Mouse (Mus musculus) R1 (cell line): ENCODE measurements around the gene Acvr1.

Source experiments
- DNase-seq: peaks from one replicate; pipeline ENCODE4 v3.0.0-alpha.2; 2018; ENCODE audit warnings: low read depth, low spot score

The Acvr1 gene

GRCm38 (mm10) chr2:58415037-58415436 is 151.9 kb downstream of the Acvr1 start:
- DNase-seq = peak; percentile 38

- DNase-seq = no peak
These were observed 157.9 kb downstream of the Acvr1 start for GRCm38 (mm10) chr2:58408926-58409634.

GRCm38 (mm10) chr2:58403481-58403880 is 163.5 kb downstream of the Acvr1 start:
- DNase-seq = no peak

- no peak for DNase-seq
These were observed 178.4 kb downstream of the Acvr1 start for GRCm38 (mm10) chr2:58388601-58389000.

- no peak for DNase-seq
These were observed 186.9 kb downstream of the Acvr1 start for GRCm38 (mm10) chr2:58380020-58380419.

GRCm38 (mm10) chr2:58379475-58379874 is 187.5 kb downstream of the Acvr1 start:
- no peak for DNase-seq

- DNase-seq = no peak
These were observed 189.4 kb downstream of the Acvr1 start for GRCm38 (mm10) chr2:58377417-58378130.

GRCm38 (mm10) chr2:58366196-58366595 is 200.8 kb downstream of the Acvr1 start:
- no peak for DNase-seq

GRCm38 (mm10) chr2:58361361-58362046 is 205.5 kb downstream of the Acvr1 start:
- no peak for DNase-seq

- DNase-seq = no peak
These were observed 208.9 kb downstream of the Acvr1 start for GRCm38 (mm10) chr2:58358132-58358460.

GRCm38 (mm10) chr2:58357414-58358131 is 209.4 kb downstream of the Acvr1 start, which contains the start of gene Acvr1c:
TSS of gene Acvr1c (minus strand) at chr2:58357895.
- DNase-seq = peak; percentile 19

- peak; percentile 5 for DNase-seq
These were observed 209.9 kb downstream of the Acvr1 start for GRCm38 (mm10) chr2:58357068-58357413.

- DNase-seq = no peak
These were observed 212.6 kb downstream of the Acvr1 start for GRCm38 (mm10) chr2:58354389-58354788.

GRCm38 (mm10) chr2:58352846-58353245 is 214.1 kb downstream of the Acvr1 start:
- DNase-seq = no peak

GRCm38 (mm10) chr2:58350657-58351056 is 216.3 kb downstream of the Acvr1 start:
- no peak for DNase-seq
